13 mouse cellular contexts compared by ENCODE assay signal in the genomic region with DNA sequence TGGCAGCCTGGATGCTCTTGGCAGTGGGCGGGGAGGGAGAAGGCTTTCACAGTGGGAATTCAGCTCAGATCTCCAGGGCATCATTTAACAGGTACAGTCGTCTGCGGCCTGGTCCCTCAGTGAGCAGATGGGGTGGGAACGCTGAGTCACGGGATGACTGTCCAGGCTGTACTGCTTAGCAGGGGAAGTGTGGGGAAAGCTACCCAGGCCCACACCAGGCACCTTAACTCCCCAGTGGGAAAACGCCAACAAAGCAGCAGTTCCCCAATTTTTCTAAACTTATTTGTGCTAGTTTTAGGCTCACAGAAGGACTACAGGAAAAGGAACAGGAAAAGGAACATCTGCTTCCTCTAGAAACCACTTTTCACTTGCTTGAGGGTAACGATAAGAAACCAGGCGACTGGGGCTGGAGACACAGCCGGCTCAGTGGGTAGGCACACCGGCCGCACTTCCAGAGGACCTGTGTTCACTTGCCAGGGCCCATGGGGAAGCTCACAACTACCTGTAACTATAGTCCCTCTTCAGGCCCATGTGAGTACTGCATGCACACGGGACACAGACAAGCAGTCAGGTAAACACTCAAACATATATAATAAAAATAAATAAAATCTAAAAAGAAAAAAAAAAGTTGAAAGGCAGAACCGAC.
DNase-seq lines count a peak whose midpoint lies in the region; ATAC-seq and TF ChIP-seq lines count a peak whose summit lies in the region.
"Had no signal": no experiment of that assay in that cellular context is flagged by ENCODE, and none has a peak within 500 bp of the region (broad histone marks: within the 10 kb centered on the region; RNA-seq: fewer than 3 reads in every experiment).

No protein-coding gene starts in this region.

- H3K9me3 ChIP-seq in hindbrain, embryonic 11.5 days (ENCODE audit: control insufficient read depth, low read length) = no peaks in the 10 kb centered on the region
- H3K9me3 ChIP-seq: liver, embryonic 13.5 days had no signal

- no peak for DNase-seq in heart, adult 2 months
- DNase-seq in heart, postnatal 10 days = no peak
- peak; percentile 35 for DNase-seq in lung, postnatal 36 days
- DNase-seq in lung, postnatal 4 days = no peak
- peak; percentile 76 for DNase-seq in ZHBTc4 (ENCODE audit: low read depth, low spot score)
- DNase-seq in ovary, postnatal 14 days (ENCODE audit: low spot score) = no peak
- no peak for DNase-seq in hindbrain, embryonic 11.5 days (ENCODE audit: low spot score)
- DNase-seq: cerebellum, adult 18-20 months; gastrocnemius, postnatal 14 days; heart, postnatal 4 days; layer of hippocampus, adult 9-11 months; liver, embryonic 13.5 days had no signal

- no peak overlapping the region for H3K9ac ChIP-seq in heart, adult 2 months (ENCODE audit: low read depth, low read length)
- no peak overlapping the region for H3K9ac ChIP-seq in hindbrain, embryonic 11.5 days (ENCODE audit: low read depth, low read length)
- H3K9ac ChIP-seq: liver, embryonic 13.5 days had no signal

- WGBS in heart, adult 2 months = 64% methylated on average over 13 of the region's 13 CpGs
- WGBS in macrophage (ENCODE audit: missing documents) = 40% methylated on average over 13 of the region's 13 CpGs
- WGBS in hindbrain, embryonic 11.5 days = 90% methylated on average over 13 of the region's 13 CpGs

- no peak for ATAC-seq in hindbrain, embryonic 11.5 days (ENCODE audit: low FRiP score)

- peaks cover 2% of the 10 kb centered on the region; the same call in 1 of the 2 replicates for H3K4me1 ChIP-seq in heart, adult 2 months (ENCODE audit: control insufficient read depth, insufficient read depth, low read length)
- no peaks in the 10 kb centered on the region for H3K4me1 ChIP-seq in hindbrain, embryonic 11.5 days (replicated peaks; ENCODE audit: control insufficient read depth, insufficient read depth, low read length)
- H3K4me1 ChIP-seq: liver, embryonic 13.5 days had no signal

- no peaks in the 10 kb centered on the region for H3K27me3 ChIP-seq in heart, adult 2 months (ENCODE audit: control insufficient read depth, insufficient read depth, low read length)
- no peaks in the 10 kb centered on the region for H3K27me3 ChIP-seq in hindbrain, embryonic 11.5 days (ENCODE audit: control insufficient read depth, insufficient read depth, low read length)
- H3K27me3 ChIP-seq: liver, embryonic 13.5 days had no signal

- no peaks in the 10 kb centered on the region for H3K36me3 ChIP-seq in heart, adult 2 months (ENCODE audit: control insufficient read depth, insufficient read depth, low read length)
- peaks cover 54% of the 10 kb centered on the region for H3K36me3 ChIP-seq in macrophage (ENCODE audit: inconsistent target)
- H3K36me3 ChIP-seq in hindbrain, embryonic 11.5 days (ENCODE audit: control insufficient read depth, insufficient read depth, low read length) = 0 out of 2 replicates have a peak, but pooled peaks cover 2% of the 10 kb centered on the region

- no peaks in the 10 kb centered on the region for H3K79me2 ChIP-seq in heart, adult 2 months (replicated peaks; ENCODE audit: control insufficient read depth, insufficient read depth, low read length)
- no peaks in the 10 kb centered on the region for H3K79me2 ChIP-seq in macrophage (ENCODE audit: inconsistent target)

- no peak overlapping the region for H3K4me2 ChIP-seq in hindbrain, embryonic 11.5 days (replicated peaks; ENCODE audit: low read depth, low read length)
- H3K4me2 ChIP-seq: liver, embryonic 13.5 days had no signal

- no peak overlapping the region for H3K27ac ChIP-seq in heart, adult 2 months
- H3K27ac ChIP-seq in macrophage = peak overlapping the region; percentile 21; the same call in 1 of the 2 replicates
- H3K27ac ChIP-seq in hindbrain, embryonic 11.5 days (ENCODE audit: low read depth, low read length) = no peak overlapping the region
- H3K27ac ChIP-seq: liver, embryonic 13.5 days had no signal

- no peak for TF ChIP-seq POLR2A in heart, adult 2 months (IDR thresholded peaks at IDR 0.05; ENCODE audit: insufficient read depth, low read depth, low read length)

- intact Hi-C loops in heart, adult 2 months (cut with DNase I) = no loop called here
- intact Hi-C loops in heart, postnatal 10 days (cut with DNase I) = no loop called here

- no peak overlapping the region for H3K4me3 ChIP-seq in heart, adult 2 months
- no peak overlapping the region for H3K4me3 ChIP-seq in macrophage (ENCODE audit: inconsistent target)
- H3K4me3 ChIP-seq in hindbrain, embryonic 11.5 days (ENCODE audit: low read depth, low read length) = no peak overlapping the region
- H3K4me3 ChIP-seq: liver, embryonic 13.5 days had no signal

- TF ChIP-seq EP300 in heart, adult 2 months (IDR thresholded peaks at IDR 0.05; ENCODE audit: insufficient read depth, low read depth, low read length) = no peak

- peak; percentile 55 for TF ChIP-seq CTCF in heart, adult 2 months (IDR thresholded peaks at IDR 0.05)

Comparison
In these comparisons a context has a peak if more than half of its experiments do, and no peak if none do; other contexts are left out.
1. DNase-seq: peak in lung, postnatal 36 days (single experiment) and ZHBTc4 (single experiment); none in heart, adult 2 months (0 of 2), heart, postnatal 10 days (0 of 2), lung, postnatal 4 days (0 of 2), ovary, postnatal 14 days (single experiment) and hindbrain, embryonic 11.5 days (single experiment).